ENCODE assay signal across 14 mouse cellular contexts in the genomic region with DNA sequence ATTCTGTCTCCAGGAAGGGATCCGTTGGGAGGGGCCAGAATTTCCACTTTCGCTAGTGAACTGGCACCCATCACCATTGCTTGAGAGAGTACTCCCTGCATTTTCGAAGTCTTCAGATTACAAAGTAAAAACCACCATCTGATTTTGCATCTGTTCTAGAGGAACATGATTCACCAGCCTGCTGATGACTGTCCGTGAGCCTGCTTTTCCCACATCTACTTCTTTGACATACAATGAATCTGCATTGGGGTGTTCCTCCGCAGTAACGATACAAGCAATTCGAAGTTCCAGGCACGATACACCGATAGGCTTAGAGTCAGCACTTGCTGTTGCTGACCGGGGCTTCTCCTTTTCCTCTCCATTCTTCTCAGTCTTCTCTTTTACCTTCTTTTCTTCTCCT.
A peak's percentile ranks its signal among the peaks of the same experiment; 100 is the strongest.
DNase-seq lines count a peak whose midpoint lies in the region.
"Had no signal": no experiment of that assay in that cellular context is flagged by ENCODE, and none has a peak within 500 bp of the region (broad histone marks: within the 10 kb centered on the region; RNA-seq: fewer than 3 reads in every experiment).

No protein-coding gene starts in this region.

- peak; percentile 57 for DNase-seq in heart, adult 11 months
- DNase-seq in heart, postnatal 25 days (ENCODE audit: low spot score) = no peak
- peak; percentile 39 for DNase-seq in layer of hippocampus, adult 9-11 months
- no peak for DNase-seq in layer of hippocampus, adult 11-12 months (ENCODE audit: low spot score)
- DNase-seq in telencephalon, adult 2 months (ENCODE audit: low read depth, low spot score) = peak; percentile 35
- no peak for DNase-seq in right cerebral cortex, adult 18-20 months
- DNase-seq: adrenal gland, adult 2 months; adrenal gland, postnatal 10 days; adrenal gland, postnatal 25 days; cerebellum, adult 11-12 months; cerebellum, adult 2 months; cerebellum, adult 9-10 months; cerebellum, postnatal 10 days; cerebellum, postnatal 25 days had no signal

- intact Hi-C loops in heart, postnatal 25 days (cut with DNase I) = no loop called here

Comparison
In these comparisons a context has a peak if more than half of its experiments do, and no peak if none do; other contexts are left out.
1. DNase-seq: peak in heart, adult 11 months (single experiment), layer of hippocampus, adult 9-11 months (single experiment) and telencephalon, adult 2 months (single experiment); none in heart, postnatal 25 days (single experiment), layer of hippocampus, adult 11-12 months (single experiment) and right cerebral cortex, adult 18-20 months (single experiment).